8 mouse cellular contexts compared by ENCODE assay signal in genomic region chr9:107676302-107676701, GRCm38 (mm10). TPM values are rescaled to one million over a fixed set of nuclear protein-coding genes. Genes with fewer than 3 reads are reported as not detected.
DNase-seq lines count a peak whose midpoint lies in the region; ATAC-seq and TF ChIP-seq lines count a peak whose summit lies in the region.

No protein-coding gene starts in this region.

- no peaks in the 10 kb centered on the region for H3K36me3 ChIP-seq in thymus, adult 2 months (ENCODE audit: control insufficient read depth, insufficient read depth, low read length)
- no peaks in the 10 kb centered on the region for H3K36me3 ChIP-seq in liver, embryonic 15.5 days (replicated peaks)
- no peaks in the 10 kb centered on the region for H3K36me3 ChIP-seq in stomach, postnatal 0 days (ENCODE audit: control insufficient read depth, insufficient read depth, low read length)

- TF ChIP-seq CTCF in thymus, adult 2 months (IDR thresholded peaks at IDR 0.05; ENCODE audit: borderline replicate concordance, control insufficient read depth, extremely low read depth, insufficient read depth, low read length, poor library complexity), result no peak
- TF ChIP-seq CTCF in stomach, postnatal 0 days (IDR thresholded peaks at IDR 0.05; ENCODE audit: low read depth), result no peak

- H3K4me2 ChIP-seq in liver, embryonic 15.5 days, result peak overlapping the region; percentile 53
- peak overlapping the region; percentile 55 for H3K4me2 ChIP-seq in stomach, postnatal 0 days (replicated peaks; ENCODE audit: low read depth)

- no peak for DNase-seq in frontal cortex, postnatal 14 days (ENCODE audit: low spot score in 2 of 2)
- DNase-seq in thymus, adult 2 months, result no peak
- DNase-seq in thymus, postnatal 10 days (ENCODE audit: low spot score in 2 of 2), result no peak
- peak; percentile 38 for DNase-seq in stomach, postnatal 0 days (ENCODE audit: low spot score)
- no peak for DNase-seq in layer of hippocampus, adult 11-12 months (ENCODE audit: low spot score)
- no peak for DNase-seq in embryo, embryonic 11 days

- no peaks in the 10 kb centered on the region for H3K9me3 ChIP-seq in liver, embryonic 15.5 days (replicated peaks)
- H3K9me3 ChIP-seq in stomach, postnatal 0 days (ENCODE audit: control insufficient read depth, low read length), result no peaks in the 10 kb centered on the region

- peaks cover 14% of the 10 kb centered on the region for H3K4me1 ChIP-seq in thymus, adult 2 months (replicated peaks; ENCODE audit: control insufficient read depth, insufficient read depth, low read length)
- H3K4me1 ChIP-seq in liver, embryonic 15.5 days (replicated peaks), result peaks cover 26% of the 10 kb centered on the region
- no peaks in the 10 kb centered on the region for H3K4me1 ChIP-seq in stomach, postnatal 0 days (replicated peaks; ENCODE audit: control insufficient read depth, insufficient read depth)

- no peak overlapping the region for H3K9ac ChIP-seq in liver, embryonic 15.5 days
- H3K9ac ChIP-seq in stomach, postnatal 0 days (ENCODE audit: low read length), result no peak overlapping the region

- TF ChIP-seq POLR2A in thymus, adult 2 months (IDR thresholded peaks at IDR 0.05; ENCODE audit: control insufficient read depth, extremely low read depth, insufficient read depth, low read length, poor library complexity), result no peak

- 0 out of 2 replicates have a peak, but pooled peaks have one; percentile 24 for ATAC-seq in frontal cortex, adult (ENCODE audit: low TSS enrichment)
- ATAC-seq in liver, embryonic 15.5 days (ENCODE audit: insufficient read depth), result no peak
- ATAC-seq in stomach, postnatal 0 days (ENCODE audit: low FRiP score, low TSS enrichment), result peak; percentile 8; the same call in 1 of the 2 replicates

- WGBS in thymus, adult 2 months, result 3% methylated on average over 25 of the region's 25 CpGs
- 1% methylated on average over 25 of the region's 25 CpGs for WGBS in liver, embryonic 15.5 days (ENCODE audit: insufficient replicate concordance)
- WGBS in stomach, postnatal 0 days, result under 1% methylated on average over 25 of the region's 25 CpGs

- no peak overlapping the region for H3K27ac ChIP-seq in thymus, adult 2 months (ENCODE audit: control insufficient read depth, insufficient read depth, low read length)
- no peak overlapping the region for H3K27ac ChIP-seq in liver, embryonic 15.5 days (replicated peaks)
- H3K27ac ChIP-seq in stomach, postnatal 0 days (replicated peaks), result no peak overlapping the region

- H3K4me3 ChIP-seq in thymus, adult 2 months (ENCODE audit: control insufficient read depth, insufficient read depth, low read length), result peak overlapping the region; percentile 17
- peak overlapping the region; percentile 29 for H3K4me3 ChIP-seq in liver, embryonic 15.5 days (replicated peaks)
- H3K4me3 ChIP-seq in stomach, postnatal 0 days (ENCODE audit: low read depth, low read length), result peak overlapping the region; percentile 23

- TF ChIP-seq EP300 in stomach, postnatal 0 days (optimal IDR thresholded peaks at IDR 0.05), result no peak

- H3K27me3 ChIP-seq in thymus, adult 2 months (ENCODE audit: control insufficient read depth, insufficient read depth, low read length), result peaks cover 7% of the 10 kb centered on the region; the same call in 1 of the 2 replicates
- peaks cover 77% of the 10 kb centered on the region for H3K27me3 ChIP-seq in liver, embryonic 15.5 days
- peaks cover 7% of the 10 kb centered on the region; the same call in 1 of the 2 replicates for H3K27me3 ChIP-seq in stomach, postnatal 0 days (ENCODE audit: control insufficient read depth, insufficient read depth, low read length)

RNA-seq across cellular contexts. Expression of gene Gnat1, which starts 3.2 kb away (rescaled TPM):
- 0.13 and 0.34 TPM in 2 replicates for polyA plus RNA-seq in thymus, adult 2 months (2012; rRNA removed)
- 1.2 and 1.3 TPM in 2 replicates for polyA plus RNA-seq in liver, embryonic 15.5 days (2015; fragmentation: Nextera tagmentation; extraction: Ambion mirVana)
- 2.1 and 2.9 TPM in 2 replicates for polyA plus RNA-seq in stomach, postnatal 0 days (2015; fragmentation: Nextera tagmentation; extraction: Ambion mirVana)

RNA-seq across cellular contexts. Expression of gene Slc38a3, which starts 7.0 kb away (rescaled TPM):
- polyA plus RNA-seq in thymus, adult 2 months (2012; rRNA removed), result 9.1 and 11.2 TPM in 2 replicates
- 35.0 and 50.9 TPM in 2 replicates for polyA plus RNA-seq in liver, embryonic 15.5 days (2015; fragmentation: Nextera tagmentation; extraction: Ambion mirVana)
- polyA plus RNA-seq in stomach, postnatal 0 days (2015; fragmentation: Nextera tagmentation; extraction: Ambion mirVana), result 0.95 and 1.1 TPM in 2 replicates

RNA-seq across cellular contexts. Expression of gene Sema3f, which starts 34.0 kb away (rescaled TPM):
- polyA plus RNA-seq in thymus, adult 2 months (2012; rRNA removed), result 35.5 and 41.3 TPM in 2 replicates
- polyA plus RNA-seq in liver, embryonic 15.5 days (2015; fragmentation: Nextera tagmentation; extraction: Ambion mirVana), result 0.76 and 0.92 TPM in 2 replicates
- 11.7 and 15.1 TPM in 2 replicates for polyA plus RNA-seq in stomach, postnatal 0 days (2015; fragmentation: Nextera tagmentation; extraction: Ambion mirVana)

RNA-seq across cellular contexts. Expression of gene Gnai2, which starts 41.1 kb away (rescaled TPM):
- 1,154 and 1,267 TPM in 2 replicates for polyA plus RNA-seq in thymus, adult 2 months (2012; rRNA removed)
- 162 and 167 TPM in 2 replicates for polyA plus RNA-seq in liver, embryonic 15.5 days (2015; fragmentation: Nextera tagmentation; extraction: Ambion mirVana)
- 189 and 195 TPM in 2 replicates for polyA plus RNA-seq in stomach, postnatal 0 days (2015; fragmentation: Nextera tagmentation; extraction: Ambion mirVana)
